Mouse (Mus musculus) brown adipose tissue, adult 24 weeks (tissue): Measurements from ENCODE around the gene Iqck. TPM values are rescaled to one million over a fixed set of nuclear protein-coding genes. Genes with fewer than 3 reads are reported as not detected.

Experiments
- H3K27ac ChIP-seq: fragments of 200-500 bp; replicated peaks from 2 replicates; pipeline ENCODE4 v1.5.1; 2012; ENCODE audit warnings: low read depth, mild to moderate bottlenecking, low read length
- H3K4me1 ChIP-seq: fragments of 200-500 bp; 2 replicates; pipeline ENCODE4 v1.6.1; 2012; ENCODE audit warnings: low read length, mixed read lengths; ENCODE audit not compliant: control insufficient read depth, insufficient read depth, insufficient read length
- H3K4me3 ChIP-seq: fragments of 200-500 bp; 2 replicates; pipeline ENCODE4 v1.5.1; 2012; ENCODE audit warnings: low read depth, mild to moderate bottlenecking, low read length, moderate library complexity; ENCODE audit not compliant: insufficient read depth
- polyA plus RNA-seq: library from polyadenylated mRNA; stranded (reverse); fragments of >200 nt; gene quantifications from 2 replicates; pipeline ENCODE4 v1.2.4, GENCODE M21; 2012; ENCODE audit not compliant: missing spikeins, insufficient read depth, insufficient read length

Iqck gene
- polyA plus RNA-seq, 1 experiment = 3.8 TPM

DNA sequence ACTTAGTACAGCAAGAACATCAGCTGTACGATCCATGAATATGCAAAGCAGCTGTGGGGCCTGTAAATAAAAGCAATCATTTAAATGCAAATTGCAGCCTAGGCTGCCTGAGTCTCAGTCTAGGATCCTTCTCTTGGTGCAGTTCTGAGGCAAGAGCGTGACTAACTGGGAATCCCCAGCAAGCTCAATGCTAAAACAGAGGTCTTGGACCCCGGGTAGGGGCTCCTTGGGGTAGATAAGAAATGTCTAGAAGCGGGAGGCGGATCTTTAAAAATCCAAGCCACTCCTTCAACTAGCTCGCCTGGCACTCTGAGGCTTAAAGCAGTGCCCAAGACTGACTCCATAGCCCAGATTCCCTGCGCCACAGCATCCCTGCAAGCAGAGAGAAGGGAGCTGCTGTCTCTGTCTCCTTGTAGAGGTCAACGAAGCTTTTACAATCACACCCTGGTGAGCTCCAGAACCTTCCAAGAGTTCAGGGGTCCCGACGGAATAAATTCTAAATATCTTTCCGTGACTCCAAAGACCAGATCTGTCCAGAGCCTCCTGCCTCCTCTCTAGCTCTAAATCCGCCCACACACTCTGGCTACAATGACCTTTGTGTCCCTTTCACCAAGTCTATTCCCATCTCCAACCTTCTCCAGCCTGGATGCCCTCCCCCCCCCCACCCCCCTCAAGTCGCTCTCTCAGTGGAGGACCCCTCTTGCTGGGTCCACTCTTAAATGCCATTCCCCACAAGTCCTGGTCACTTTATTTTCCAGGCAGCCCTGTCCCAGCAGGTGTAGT, 137.3 kb downstream of the Iqck start:
- peaks cover 9% of the 10 kb centered on the region for H3K4me1 ChIP-seq
- H3K4me3 ChIP-seq = peak overlapping the region; percentile 90
- peak overlapping the region; percentile 52 for H3K27ac ChIP-seq

DNA sequence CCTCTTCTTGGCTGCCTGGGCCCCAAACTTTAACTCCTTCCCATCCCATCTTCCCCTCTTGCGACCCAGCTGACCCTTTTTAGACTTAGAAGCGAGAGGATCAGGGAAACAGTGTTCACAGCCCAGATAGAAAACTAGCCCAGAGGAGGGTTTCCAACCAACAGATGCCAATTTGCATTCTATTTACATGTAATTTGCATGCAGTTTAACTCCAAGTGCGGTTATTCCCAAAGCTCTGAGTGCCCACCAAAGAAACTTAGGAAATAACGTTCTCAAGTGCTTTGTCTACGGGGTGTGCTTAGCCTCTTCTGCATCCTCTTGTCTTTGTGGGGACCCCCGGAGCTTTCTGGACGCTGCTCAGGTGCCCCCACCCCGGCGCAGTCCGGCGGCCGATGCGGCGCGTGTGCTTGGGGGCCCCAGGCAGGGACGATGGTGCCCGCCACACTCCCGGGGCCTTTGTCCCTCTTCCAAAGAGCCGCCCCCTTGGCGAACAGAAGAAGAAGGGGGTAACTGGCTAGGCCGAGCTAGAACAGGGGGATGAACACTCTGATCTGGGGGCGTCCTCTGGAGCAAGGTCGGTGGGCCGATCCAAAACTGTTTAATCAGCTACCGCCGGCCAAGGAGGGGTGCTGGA, 138.2 kb downstream of the Iqck start:
- H3K27ac ChIP-seq = peak overlapping the region; percentile 52
- H3K4me3 ChIP-seq = peak overlapping the region; percentile 90
- peaks cover 4% of the 10 kb centered on the region for H3K4me1 ChIP-seq

DNA sequence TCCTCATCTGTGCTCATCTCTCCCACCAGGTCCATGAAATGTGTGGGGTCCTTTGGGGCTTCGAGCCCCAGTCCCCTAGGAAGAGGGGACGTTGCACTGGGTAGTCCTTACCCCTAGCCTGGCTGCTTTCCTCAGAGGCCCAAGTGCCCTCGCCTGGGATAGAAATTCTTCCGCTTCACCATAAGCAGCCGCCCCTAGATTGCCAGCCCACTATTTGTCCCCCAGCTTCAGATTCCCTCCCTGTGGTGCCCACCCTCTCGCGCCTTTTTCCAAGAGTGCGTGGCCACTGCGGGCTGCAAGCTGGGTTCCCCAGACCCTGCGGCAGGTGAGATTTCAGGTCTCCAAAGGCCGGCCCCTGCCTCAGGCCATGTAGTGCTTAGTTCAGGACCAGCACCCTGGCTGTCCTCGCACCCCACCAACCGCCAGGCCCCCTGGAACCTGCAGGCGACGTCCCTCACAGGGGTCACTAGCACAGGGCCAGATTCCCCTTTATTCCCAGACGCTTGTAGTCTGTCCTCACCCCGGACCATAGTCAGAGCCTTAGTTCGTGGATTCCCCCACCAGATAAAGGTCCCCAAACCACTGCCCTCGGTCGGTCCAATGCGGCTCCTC, 138.8 kb downstream of the Iqck start:
- Histone ChIP-seq H3K27ac (peak overlapping the region; percentile 52), H3K4me1 (peaks cover 4% of the 10 kb centered on the region; the same call in 1 of the 2 replicates), H3K4me3 (peak overlapping the region; percentile 90)

DNA sequence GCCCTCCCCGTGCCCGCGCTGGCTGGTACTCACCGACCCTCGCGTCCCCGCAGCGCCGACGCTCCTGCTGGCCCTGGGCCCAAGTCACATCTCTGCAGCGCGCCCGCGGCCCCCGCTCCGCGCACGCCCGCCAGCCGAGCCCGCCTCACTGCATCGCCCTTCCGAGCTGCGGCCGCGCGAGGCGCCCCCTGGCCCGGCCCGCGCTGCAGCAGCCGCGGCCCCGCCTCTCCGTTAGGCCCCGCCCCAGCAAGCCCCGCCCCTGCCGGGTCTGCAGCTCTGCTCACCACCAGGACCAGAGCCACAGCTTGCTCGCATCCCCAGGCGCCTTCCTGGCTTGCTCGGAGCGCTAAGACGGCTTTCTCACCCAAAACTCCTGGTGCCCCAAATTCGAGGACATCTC, 139.5 kb downstream of the Iqck start, which contains the start of gene Gprc5b:
Gene Gprc5b, minus strand, starts transcription at position 205 of the 400 bp plus-strand sequence.
- peak within 1 kb of the TSS; percentile 90 for H3K4me3 ChIP-seq
- H3K4me1 ChIP-seq = peaks cover 4% of the 10 kb centered on the region; the same call in 1 of the 2 replicates
- H3K27ac ChIP-seq = peak within 1 kb of the TSS; percentile 52

DNA sequence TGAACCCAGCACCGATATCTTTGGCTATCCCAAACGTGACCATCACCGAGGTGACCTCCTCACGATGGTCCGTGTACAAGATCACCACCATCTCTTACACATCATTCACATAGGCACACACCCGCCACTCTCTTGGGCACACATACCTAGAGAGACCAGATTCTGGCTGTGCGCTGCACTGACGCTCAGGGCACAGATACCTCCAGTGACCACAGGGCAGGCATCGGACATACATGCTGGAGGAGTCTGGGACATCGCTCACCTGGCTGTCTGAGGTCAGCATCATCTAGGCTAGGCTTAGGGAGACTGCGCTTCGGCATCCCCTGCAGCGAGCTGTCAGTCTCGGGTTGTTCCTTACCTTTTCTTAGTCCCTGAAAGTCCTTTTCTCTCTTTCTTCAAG, 140.1 kb downstream of the Iqck start:
- Histone ChIP-seq H3K27ac (no peak overlapping the region), H3K4me1 (peaks cover 4% of the 10 kb centered on the region; the same call in 1 of the 2 replicates), H3K4me3 (peak overlapping the region; percentile 47; the same call in 1 of the 2 replicates)

DNA sequence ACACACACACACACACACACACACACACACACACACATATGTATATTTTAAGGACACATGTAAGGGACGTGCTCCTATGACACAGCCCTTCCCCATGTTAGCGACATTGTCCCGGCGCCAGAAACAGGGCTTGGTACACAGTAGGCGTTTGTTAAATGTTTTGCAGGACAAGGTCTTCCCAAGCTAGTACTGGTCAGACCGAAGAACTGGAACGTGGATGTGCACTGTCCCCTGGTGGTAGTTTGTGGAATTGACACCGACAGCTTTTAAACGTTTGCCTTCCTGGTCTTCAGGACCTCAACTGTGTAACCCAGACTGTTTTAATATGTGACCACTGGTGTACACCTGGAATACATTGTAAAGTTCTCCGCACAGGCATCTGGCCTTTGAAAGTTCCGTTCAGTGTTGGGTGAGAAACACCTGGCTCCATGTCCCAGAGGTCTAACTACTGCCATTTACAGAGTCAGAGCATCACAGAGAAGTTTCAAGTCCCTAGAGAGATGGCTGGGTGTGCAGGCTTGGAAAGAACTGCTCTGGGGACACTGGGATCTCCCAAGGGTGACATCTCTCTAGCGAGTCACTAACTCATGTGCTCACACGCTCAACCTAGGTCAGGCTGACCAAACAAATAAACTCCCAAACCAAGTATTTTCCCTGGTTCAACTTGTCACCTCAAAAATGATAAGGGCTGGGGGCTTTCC, 140.7 kb downstream of the Iqck start:
- Histone ChIP-seq H3K27ac (no peak overlapping the region), H3K4me3 (peak overlapping the region; percentile 47; the same call in 1 of the 2 replicates)

DNA sequence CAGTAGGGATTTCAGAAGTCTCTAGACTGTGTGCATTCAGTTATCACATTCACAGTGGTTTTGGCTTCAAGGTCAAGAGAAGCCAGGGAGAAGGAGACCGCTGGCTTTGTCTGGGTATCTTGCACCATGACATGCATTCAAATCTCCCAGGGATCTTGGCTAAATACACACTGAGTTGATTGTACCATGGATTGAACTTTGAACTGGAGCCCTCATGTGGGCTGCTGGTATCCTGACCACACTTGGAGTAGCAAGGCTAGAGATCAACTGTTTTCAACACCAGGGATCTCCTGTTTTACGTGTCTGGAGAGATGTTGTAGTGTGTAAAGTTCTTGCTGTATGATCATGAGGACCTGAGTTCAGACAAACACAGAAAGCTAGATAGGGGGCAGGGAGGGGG, 144.3 kb downstream of the Iqck start:
- no peak overlapping the region for H3K27ac ChIP-seq
- no peak overlapping the region for H3K4me3 ChIP-seq
- H3K4me1 ChIP-seq = no peaks in the 10 kb centered on the region

More for the DNA sequence above, 140.7 kb downstream of the Iqck start:
- peaks cover 4% of the 10 kb centered on the region; the same call in 1 of the 2 replicates for H3K4me1 ChIP-seq

DNA sequence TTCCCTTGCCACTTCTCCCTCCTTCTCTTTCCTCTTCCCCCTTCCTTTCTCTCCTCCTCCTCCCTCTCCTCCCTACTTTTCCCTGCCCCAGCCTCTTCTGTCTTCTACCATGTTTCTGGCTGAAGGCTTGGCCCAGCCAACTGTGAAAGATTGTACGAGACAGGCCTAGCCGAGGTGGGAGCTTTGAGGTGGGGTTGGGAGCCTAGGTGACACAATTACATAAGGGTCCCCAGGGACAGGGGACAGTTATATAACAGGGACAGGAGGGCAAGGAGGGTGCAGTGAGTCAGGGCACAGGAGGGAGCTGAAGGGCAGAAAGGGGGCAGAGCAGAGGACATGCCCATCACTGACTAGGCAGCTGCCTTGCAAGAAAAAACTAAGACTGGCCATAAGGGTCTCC, 146.4 kb downstream of the Iqck start:
- no peak overlapping the region for H3K4me3 ChIP-seq
- H3K4me1 ChIP-seq = no peaks in the 10 kb centered on the region

DNA sequence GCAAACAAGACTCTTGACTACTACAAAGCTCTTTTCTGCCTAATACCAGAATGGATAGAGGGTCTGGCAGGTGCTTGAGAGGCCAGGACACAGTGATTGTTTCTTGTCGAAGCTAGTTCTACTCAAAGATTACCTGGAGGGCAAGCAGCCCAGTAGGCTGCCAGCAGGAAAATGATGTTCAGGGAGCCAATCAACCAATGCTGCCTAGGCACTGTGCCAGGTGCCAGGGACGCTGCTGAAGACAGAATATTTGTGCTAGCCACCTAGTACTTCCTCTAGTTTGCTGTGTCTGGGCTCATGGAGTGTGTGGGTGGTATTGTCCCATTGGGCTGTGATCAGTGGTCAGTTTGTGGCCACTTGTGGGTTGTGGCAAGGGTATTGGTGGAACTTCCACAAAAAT, 146.9 kb downstream of the Iqck start:
- Histone ChIP-seq H3K27ac (no peak overlapping the region), H3K4me1 (no peaks in the 10 kb centered on the region), H3K4me3 (no peak overlapping the region)

More for the DNA sequence above, 146.4 kb downstream of the Iqck start:
- no peak overlapping the region for H3K27ac ChIP-seq

DNA sequence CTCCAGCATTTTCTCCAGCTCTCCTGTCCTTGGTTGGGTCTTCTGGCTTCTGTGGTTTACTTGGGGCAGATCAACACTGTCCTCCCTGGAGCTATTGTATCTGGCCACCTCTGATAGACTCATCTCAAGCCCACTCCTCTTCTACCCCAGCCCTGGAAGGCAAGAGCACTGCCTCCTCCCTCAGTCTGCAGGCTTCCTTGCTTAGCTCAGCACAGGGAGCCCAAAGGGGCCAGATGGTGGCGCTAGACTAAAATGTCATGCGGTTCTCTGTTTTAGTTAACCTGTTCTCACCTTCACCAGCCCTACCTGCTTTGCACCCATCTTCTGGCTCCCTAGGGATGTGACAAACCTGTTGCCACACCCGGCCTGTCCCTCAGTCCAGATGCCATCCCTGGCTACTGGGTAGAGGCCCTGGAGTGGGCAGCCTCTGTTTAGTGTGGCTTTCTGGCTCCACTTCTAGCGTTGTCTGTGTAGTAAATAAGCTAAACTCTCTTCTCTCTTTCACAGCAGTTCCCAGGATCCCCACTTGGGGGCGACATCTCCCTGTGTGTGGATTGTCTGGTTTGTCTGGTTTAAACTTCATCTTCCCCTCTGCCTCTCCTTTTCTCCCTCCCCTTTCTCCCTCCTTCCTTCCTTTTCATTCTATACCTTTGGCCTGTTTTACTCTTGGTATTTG, 155.4 kb downstream of the Iqck start:
- Histone ChIP-seq H3K4me1 (no peaks in the 10 kb centered on the region), H3K4me3 (no peak overlapping the region), H3K27ac (no peak overlapping the region)

DNA sequence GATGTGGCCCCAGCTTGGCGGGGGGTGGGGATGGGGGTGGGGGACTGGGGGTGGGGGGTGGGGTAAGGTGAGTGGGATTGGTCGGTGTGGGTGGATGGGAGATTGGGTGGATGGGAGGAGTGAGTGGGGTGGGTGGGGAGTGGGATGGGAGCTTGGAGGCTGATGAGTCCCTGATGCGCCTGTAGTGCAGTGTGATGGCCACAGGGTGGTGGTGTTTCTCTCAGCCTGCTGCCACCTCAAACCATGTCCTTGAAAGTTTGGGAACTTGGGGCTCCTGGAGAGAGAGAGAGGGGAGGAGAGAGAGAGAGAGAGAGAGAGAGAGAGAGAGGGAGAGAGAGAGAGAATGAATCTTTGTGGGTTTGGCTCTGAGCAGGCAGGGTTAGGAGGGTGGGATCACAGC, 160.2 kb downstream of the Iqck start:
- H3K4me1 ChIP-seq = no peaks in the 10 kb centered on the region
- H3K4me3 ChIP-seq = no peak overlapping the region
- H3K27ac ChIP-seq = no peak overlapping the region

DNA sequence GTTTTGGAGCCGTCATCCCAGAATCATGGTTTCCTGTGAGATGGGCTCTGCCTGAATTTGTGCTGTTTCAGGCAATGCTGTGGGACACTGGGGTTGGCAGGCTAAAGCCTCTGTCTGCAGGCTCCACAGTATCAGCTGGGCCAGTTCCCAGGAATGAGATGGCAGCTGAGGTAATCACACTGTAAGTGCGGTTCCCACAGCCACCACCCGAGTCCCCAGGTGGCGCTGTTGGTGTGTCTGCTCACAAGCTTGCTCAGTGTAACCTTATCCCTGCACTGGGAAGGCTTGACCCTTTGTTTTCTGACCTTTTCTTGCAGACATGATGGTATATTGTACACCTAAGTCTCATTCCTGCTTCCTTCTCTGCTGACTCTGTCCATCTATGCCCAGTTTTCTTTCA, 164.0 kb downstream of the Iqck start:
- no peaks in the 10 kb centered on the region for H3K4me1 ChIP-seq
- H3K4me3 ChIP-seq = no peak overlapping the region
- H3K27ac ChIP-seq = no peak overlapping the region
